Mouse (Mus musculus): ENCODE measurements around the gene Snx33. TPM values are rescaled to one million over a fixed set of nuclear protein-coding genes. Genes with fewer than 3 reads are reported as not detected.
"Not testable (repeated sequence)": the region's sequence is repeated elsewhere in the genome, so short reads cannot be mapped to it uniquely, and the experiment has no call there.

Snx33 gene
- total RNA-seq (2017): 8.6 and 9.2 TPM in 2 replicates

- ATAC-seq (ENCODE audit: extremely low read depth, insufficient number of reproducible peaks, low FRiP score, poor library complexity, severe bottlenecking): peak; percentile 56
These were observed at the start of gene Snx33 for GRCm38 (mm10) chr9:56928041-56928811. TSS of gene Snx33 (minus strand) at chr9:56928371.

- no peak for ATAC-seq (ENCODE audit: extremely low read depth, insufficient number of reproducible peaks, low FRiP score, poor library complexity, severe bottlenecking)
These were observed 47.0 kb upstream of the Snx33 start for GRCm38 (mm10) chr9:56975199-56975598.

GRCm38 (mm10) chr9:56973960-56974524 lies 45.9 kb upstream of the Snx33 start:
- ATAC-seq (ENCODE audit: extremely low read depth, insufficient number of reproducible peaks, low FRiP score, poor library complexity, severe bottlenecking): no peak

GRCm38 (mm10) chr9:56970158-56970557 lies 42.0 kb upstream of the Snx33 start:
- ATAC-seq (ENCODE audit: extremely low read depth, insufficient number of reproducible peaks, low FRiP score, poor library complexity, severe bottlenecking): no peak

GRCm38 (mm10) chr9:56961591-56961990 lies 33.4 kb upstream of the Snx33 start:
- ATAC-seq (ENCODE audit: extremely low read depth, insufficient number of reproducible peaks, low FRiP score, poor library complexity, severe bottlenecking): no peak

- ATAC-seq (ENCODE audit: extremely low read depth, insufficient number of reproducible peaks, low FRiP score, poor library complexity, severe bottlenecking): no peak
These were observed 30.5 kb upstream of the Snx33 start for GRCm38 (mm10) chr9:56958689-56959088.

GRCm38 (mm10) chr9:56956966-56957675 lies 28.9 kb upstream of the Snx33 start:
- no peak for ATAC-seq (ENCODE audit: extremely low read depth, insufficient number of reproducible peaks, low FRiP score, poor library complexity, severe bottlenecking)

GRCm38 (mm10) chr9:56953562-56953961 lies 25.4 kb upstream of the Snx33 start:
- no peak for ATAC-seq (ENCODE audit: extremely low read depth, insufficient number of reproducible peaks, low FRiP score, poor library complexity, severe bottlenecking)

- peak; percentile 100 for ATAC-seq (ENCODE audit: extremely low read depth, insufficient number of reproducible peaks, low FRiP score, poor library complexity, severe bottlenecking)
These were observed 22.5 kb upstream of the Snx33 start, which contains the start of gene Snupn for GRCm38 (mm10) chr9:56950414-56951400. TSS of gene Snupn (plus strand) at chr9:56950878.

- no peak for ATAC-seq (ENCODE audit: extremely low read depth, insufficient number of reproducible peaks, low FRiP score, poor library complexity, severe bottlenecking)
These were observed 21.6 kb upstream of the Snx33 start for GRCm38 (mm10) chr9:56949767-56950166.

- ATAC-seq (ENCODE audit: extremely low read depth, insufficient number of reproducible peaks, low FRiP score, poor library complexity, severe bottlenecking): not testable (repeated sequence)
These were observed 20.5 kb upstream of the Snx33 start for GRCm38 (mm10) chr9:56948699-56949098.

- ATAC-seq (ENCODE audit: extremely low read depth, insufficient number of reproducible peaks, low FRiP score, poor library complexity, severe bottlenecking): peak; percentile 43; the same call in 1 of the 2 replicates
These were observed 19.3 kb upstream of the Snx33 start for GRCm38 (mm10) chr9:56947481-56947880.

GRCm38 (mm10) chr9:56938374-56938773 lies 10.2 kb upstream of the Snx33 start:
- no peak for ATAC-seq (ENCODE audit: extremely low read depth, insufficient number of reproducible peaks, low FRiP score, poor library complexity, severe bottlenecking)

- peak; percentile 94 for ATAC-seq (ENCODE audit: extremely low read depth, insufficient number of reproducible peaks, low FRiP score, poor library complexity, severe bottlenecking)
These were observed 9.3 kb upstream of the Snx33 start, which contains the start of gene Imp3 for GRCm38 (mm10) chr9:56937223-56938160. TSS of gene Imp3 (plus strand) at chr9:56937475.

GRCm38 (mm10) chr9:56936861-56937222 lies 8.7 kb upstream of the Snx33 start:
- no peak for ATAC-seq (ENCODE audit: extremely low read depth, insufficient number of reproducible peaks, low FRiP score, poor library complexity, severe bottlenecking)

GRCm38 (mm10) chr9:56930556-56930955 lies 2.4 kb upstream of the Snx33 start:
- no peak for ATAC-seq (ENCODE audit: extremely low read depth, insufficient number of reproducible peaks, low FRiP score, poor library complexity, severe bottlenecking)

GRCm38 (mm10) chr9:56929496-56929895 lies 1.3 kb upstream of the Snx33 start:
- no peak for ATAC-seq (ENCODE audit: extremely low read depth, insufficient number of reproducible peaks, low FRiP score, poor library complexity, severe bottlenecking)

All from neutrophil, adult 5-6 weeks (primary cell).